Mouse (Mus musculus) right cerebral cortex, postnatal 36 days (tissue): ENCODE measurements around the gene Als2.

Experiments used
- DNase-seq, 2 experiments: peaks; one replicate each; pipeline ENCODE4 v3.0.0; 2022; ENCODE audit warnings: low spot score in 2 of 2, mixed read lengths in 1 of 2

Als2 gene

GRCm38 (mm10) chr1:59212076-59212779 lies 24.8 kb downstream of the Als2 start:
- DNase-seq: no peak

GRCm38 (mm10) chr1:59211651-59212050 lies 25.4 kb downstream of the Als2 start:
- no peak for DNase-seq

GRCm38 (mm10) chr1:59208331-59208730 lies 28.7 kb downstream of the Als2 start:
- no peak for DNase-seq

DNA sequence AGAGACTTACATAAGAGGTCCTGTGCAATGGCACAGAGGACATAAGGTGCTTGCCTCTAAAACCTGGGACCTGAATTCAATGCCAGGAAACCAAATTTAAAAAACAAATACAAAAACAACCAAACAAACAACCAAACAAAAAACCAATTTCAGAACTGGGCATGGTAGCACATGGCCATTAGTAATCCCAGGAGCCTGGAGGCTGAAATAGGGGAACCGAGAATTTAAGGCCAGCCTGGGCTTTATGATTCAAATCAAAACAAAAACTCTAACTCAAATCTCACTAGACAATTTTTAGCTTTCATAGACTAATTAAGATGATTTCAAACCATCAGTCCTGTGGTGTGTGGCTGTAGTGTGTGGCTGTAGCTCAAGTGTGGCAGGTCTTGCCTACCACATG lies 32.5 kb downstream of the Als2 start:
- no peak for DNase-seq

- no peak for DNase-seq
Measured at GRCm38 (mm10) chr1:59202367-59202766, 34.7 kb downstream of the Als2 start.

- DNase-seq: no peak
Measured at GRCm38 (mm10) chr1:59201561-59201960, 35.5 kb downstream of the Als2 start.

DNA sequence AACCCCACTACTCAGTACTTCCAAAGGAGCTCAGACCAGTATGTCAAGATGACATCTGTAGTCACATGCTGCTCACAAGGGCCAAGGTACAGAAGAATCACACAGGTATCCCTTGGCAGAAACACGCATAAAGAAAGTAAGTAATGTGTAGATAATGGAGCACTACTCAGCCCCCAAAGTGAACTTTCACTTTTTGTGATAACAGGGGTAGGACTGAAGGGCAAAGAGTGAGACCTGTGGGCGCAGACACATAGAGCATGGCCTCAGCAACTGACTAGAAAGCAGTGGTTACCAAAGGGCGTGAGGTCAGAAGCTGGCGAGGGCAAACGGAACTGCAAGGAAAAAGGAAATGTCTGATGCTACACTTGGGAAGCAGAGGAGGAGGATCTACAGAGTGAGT lies 36.1 kb downstream of the Als2 start:
- no peak for DNase-seq

- DNase-seq: no peak
Measured at GRCm38 (mm10) chr1:59194979-59195378, 42.1 kb downstream of the Als2 start.

GRCm38 (mm10) chr1:59187786-59188185 lies 49.2 kb downstream of the Als2 start:
- DNase-seq: no peak

- DNase-seq: no peak
Measured at GRCm38 (mm10) chr1:59186317-59186716, 50.7 kb downstream of the Als2 start.

GRCm38 (mm10) chr1:59185410-59185809 lies 51.6 kb downstream of the Als2 start:
- no peak for DNase-seq

DNA sequence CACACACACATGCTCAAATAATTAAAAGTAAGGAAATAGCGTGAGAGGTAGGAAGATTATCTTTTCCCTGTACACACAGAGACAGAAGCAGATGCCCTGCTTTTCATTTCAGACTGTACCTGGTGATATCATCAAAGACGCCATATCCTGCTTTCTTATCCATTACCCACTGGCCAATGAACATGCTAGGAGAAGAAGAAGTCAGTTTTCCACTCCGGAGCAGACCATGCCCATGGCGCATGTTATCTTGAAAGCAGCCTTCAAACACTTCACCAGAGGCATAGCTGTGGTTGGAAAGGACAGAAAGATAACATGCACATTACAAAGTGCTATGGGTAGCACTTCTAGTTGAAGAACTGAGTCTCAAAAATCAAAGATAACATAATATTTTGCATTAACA lies 54.0 kb downstream of the Als2 start:
- DNase-seq: no peak

- no peak for DNase-seq
Measured at GRCm38 (mm10) chr1:59182373-59182772, 54.7 kb downstream of the Als2 start.

DNA sequence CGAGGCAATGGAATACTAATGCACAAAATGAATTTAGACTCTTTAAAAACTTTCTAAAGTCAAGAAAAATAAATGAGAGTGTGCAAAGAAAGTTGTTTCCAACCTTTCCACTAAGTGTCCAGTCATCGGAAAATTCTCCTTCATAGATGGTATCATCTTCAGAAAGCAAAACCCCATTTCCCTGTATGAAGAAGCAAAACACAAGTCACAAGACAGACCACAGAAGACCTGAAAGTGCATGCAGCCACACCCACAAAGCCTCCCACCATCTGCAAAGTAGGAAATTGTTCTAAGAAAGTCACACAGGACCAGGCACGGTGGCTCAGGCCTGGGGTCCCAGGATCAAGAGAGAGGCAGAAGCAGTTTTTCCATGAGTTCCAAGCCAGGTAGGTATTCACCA lies 57.0 kb downstream of the Als2 start:
- no peak for DNase-seq

DNA sequence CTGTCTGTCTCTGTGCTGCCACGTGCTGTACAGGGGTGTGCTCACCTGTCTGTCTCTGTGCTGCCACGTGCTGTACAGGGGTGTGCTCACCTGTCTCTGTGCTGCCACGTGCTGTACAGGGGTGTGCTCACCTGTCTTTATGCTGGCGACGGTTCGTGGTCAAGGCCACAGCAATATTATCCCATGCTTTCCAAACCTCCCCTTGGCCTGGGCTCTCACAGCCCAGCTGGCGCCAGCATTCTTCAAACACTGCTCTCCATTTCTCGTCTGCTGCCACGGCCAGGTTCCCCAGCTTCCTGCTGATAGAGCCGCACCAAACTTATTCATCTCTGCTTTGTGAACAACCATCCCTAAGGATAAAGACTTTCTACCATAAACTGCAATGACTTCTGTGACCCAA lies 58.6 kb downstream of the Als2 start:
- DNase-seq: no peak

GRCm38 (mm10) chr1:59174514-59175373 lies 62.3 kb downstream of the Als2 start:
- DNase-seq: no peak

DNA sequence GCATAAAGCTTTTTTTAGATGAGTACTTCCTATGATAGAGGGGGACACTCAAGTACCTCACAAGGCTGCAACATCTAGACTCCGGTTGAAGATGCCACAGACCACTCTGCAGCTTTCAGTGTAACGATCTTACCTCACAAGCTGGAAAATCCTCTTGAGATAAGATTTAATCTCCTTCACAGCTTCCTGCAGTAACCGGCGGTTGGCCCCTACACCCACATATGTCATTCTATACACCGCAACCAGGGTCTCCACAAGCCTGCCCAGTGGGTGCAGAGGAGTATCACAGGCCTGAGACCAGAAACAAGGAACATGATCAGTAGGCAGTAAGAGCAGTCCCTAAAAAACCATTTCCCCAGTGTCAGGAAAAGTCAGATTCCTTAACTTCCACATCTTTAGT lies 64.0 kb downstream of the Als2 start:
- no peak for DNase-seq

DNA sequence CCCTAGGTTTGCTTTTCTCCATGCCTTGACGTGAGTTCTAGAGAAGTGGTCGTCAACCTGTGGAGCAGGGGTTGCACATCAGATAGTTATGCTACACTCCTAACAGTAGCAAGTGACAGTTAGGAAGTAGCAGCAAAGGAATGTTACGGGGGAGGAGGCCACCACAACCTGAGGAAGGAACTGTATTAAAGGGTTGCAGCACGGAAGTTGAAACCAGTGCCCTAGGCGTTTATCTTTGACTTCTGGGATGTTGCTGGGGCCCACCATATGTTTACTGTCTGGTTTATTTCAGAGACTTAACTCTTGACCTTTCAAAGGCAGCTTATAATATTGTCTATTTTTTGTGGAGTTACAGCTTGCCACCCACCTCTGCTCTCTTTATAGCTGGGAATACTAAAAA lies 65.2 kb downstream of the Als2 start:
- no peak for DNase-seq

DNA sequence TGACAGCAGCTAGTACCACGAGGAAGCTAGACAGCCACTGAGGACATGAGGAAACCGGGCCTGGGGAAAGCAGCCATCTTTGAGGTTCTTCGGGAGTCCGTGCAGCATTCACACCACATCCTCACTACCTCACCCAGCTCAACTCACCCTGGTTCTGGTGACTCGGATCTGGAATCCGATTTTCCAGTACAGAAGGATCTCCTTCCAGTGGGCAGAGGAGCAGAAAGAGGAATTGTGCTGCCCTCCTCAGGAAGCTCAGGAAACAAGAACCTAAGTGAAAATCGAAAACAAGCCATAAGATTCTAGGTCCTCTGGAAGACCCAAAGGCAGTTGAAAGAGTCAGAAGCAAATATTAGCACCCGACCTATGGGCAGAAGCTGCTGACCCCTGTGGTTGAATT lies 66.7 kb downstream of the Als2 start:
- no peak for DNase-seq

GRCm38 (mm10) chr1:59169586-59169985 lies 67.4 kb downstream of the Als2 start:
- no peak for DNase-seq

DNA sequence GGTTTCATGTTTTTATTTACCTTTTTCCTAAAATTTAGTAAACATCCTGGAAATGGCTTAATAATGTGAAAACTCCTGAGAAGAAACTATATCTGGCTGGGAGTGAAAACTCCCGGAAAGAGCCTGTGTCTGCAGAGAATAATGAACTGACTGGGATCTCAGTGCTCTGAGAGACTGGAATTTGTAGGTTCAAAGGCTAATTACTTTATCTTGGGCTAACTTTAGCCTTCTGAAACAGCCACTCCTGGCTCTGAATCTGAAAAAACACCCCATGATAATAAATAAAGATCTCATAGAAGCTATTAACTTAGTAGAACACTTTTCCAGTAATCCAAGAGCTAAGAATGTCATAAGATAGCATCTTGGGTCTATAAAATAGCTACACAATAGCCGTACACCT lies 68.5 kb downstream of the Als2 start:
- DNase-seq: no peak

DNA sequence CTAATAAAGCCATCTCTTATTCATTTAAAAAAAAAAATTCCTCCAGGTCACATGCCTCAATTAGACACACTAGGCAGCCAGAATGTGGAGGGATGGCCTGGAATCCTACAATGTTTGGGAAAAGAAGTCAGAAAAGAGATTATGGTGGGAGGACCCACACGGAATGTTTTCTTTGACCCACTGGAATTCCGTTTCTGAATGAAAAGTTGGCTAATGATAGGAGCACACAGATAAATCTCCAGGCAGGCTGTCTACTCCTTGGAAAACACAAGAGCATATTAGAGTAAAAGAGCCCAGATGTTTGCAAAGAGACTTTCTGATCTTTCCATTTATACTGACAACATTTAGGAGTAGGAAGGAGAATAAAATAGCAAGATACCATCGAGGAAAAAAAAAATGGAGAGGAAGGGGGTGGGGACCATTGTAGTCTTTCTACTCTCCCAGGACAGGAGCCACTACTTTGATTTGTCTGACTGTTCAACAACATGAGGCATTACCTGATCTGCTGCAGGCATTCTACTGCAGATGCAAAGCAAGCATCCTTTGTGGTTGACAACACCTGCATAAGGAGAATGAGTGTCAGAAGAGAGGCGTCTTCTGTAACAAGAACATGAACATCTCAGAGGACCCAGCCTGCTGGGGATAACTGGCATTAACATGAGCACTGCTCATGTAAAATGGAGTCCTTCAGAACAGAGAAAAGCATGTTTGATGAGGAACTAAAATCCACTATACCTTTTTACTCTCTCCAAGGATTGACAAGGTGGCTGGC lies 69.2 kb downstream of the Als2 start:
- no peak for DNase-seq
